Mouse (Mus musculus): ENCODE measurements around the gene Tmed6. TPM values are rescaled to one million over a fixed set of nuclear protein-coding genes. Genes with fewer than 3 reads are reported as not detected.

The Tmed6 gene
- polyA plus RNA-seq, 1 experiment from 2014 or later, result not detected

- DNase-seq (ENCODE audit: low spot score) (no peak), ATAC-seq (replicated peaks; ENCODE audit: low FRiP score) (no peak)
- no peak overlapping the region for H3K9ac ChIP-seq (ENCODE audit: low read length)
Observed at GRCm38 (mm10) chr8:107086018-107086417, 20.6 kb upstream of the Tmed6 start.

GRCm38 (mm10) chr8:107085358-107085757 is 19.9 kb upstream of the Tmed6 start:
- no peak for ATAC-seq (replicated peaks; ENCODE audit: low FRiP score)
- WGBS, result 99% methylated on average over 17 of the region's 17 CpGs
- no peak overlapping the region for H3K27ac ChIP-seq (ENCODE audit: low read depth, low read length)
- H3K36me3 ChIP-seq (ENCODE audit: control insufficient read depth, insufficient read depth, low read length), result peaks cover 9% of the 10 kb centered on the region; the same call in 1 of the 2 replicates
- H3K4me3 ChIP-seq (ENCODE audit: low read depth, low read length), result no peak overlapping the region
- DNase-seq (ENCODE audit: low spot score), result no peak
- no peak overlapping the region for H3K4me2 ChIP-seq (ENCODE audit: low read depth, low read length, severe bottlenecking)
- no peaks in the 10 kb centered on the region for H3K4me1 ChIP-seq (replicated peaks; ENCODE audit: control insufficient read depth, insufficient read depth, low read length)
- H3K9me3 ChIP-seq (ENCODE audit: control insufficient read depth, low read length), result no peaks in the 10 kb centered on the region
- H3K9ac ChIP-seq (ENCODE audit: low read length), result no peak overlapping the region
- H3K27me3 ChIP-seq (ENCODE audit: control insufficient read depth, insufficient read depth, low read length), result no peaks in the 10 kb centered on the region

More at GRCm38 (mm10) chr8:107086018-107086417, 20.6 kb upstream of the Tmed6 start:
- Histone ChIP-seq H3K4me2 (ENCODE audit: low read depth, low read length, severe bottlenecking) (no peak overlapping the region), H3K27ac (ENCODE audit: low read depth, low read length) (no peak overlapping the region), H3K4me1 (replicated peaks; ENCODE audit: control insufficient read depth, insufficient read depth, low read length) (no peaks in the 10 kb centered on the region), H3K9me3 (ENCODE audit: control insufficient read depth, low read length) (no peaks in the 10 kb centered on the region), H3K4me3 (ENCODE audit: low read depth, low read length) (no peak overlapping the region), H3K27me3 (ENCODE audit: control insufficient read depth, insufficient read depth, low read length) (no peaks in the 10 kb centered on the region), H3K36me3 (ENCODE audit: control insufficient read depth, insufficient read depth, low read length) (peaks cover 9% of the 10 kb centered on the region; the same call in 1 of the 2 replicates)
- 98% methylated on average over 5 of the region's 5 CpGs for WGBS

GRCm38 (mm10) chr8:107076239-107076888 is 10.9 kb upstream of the Tmed6 start:
- Histone ChIP-seq H3K36me3 (ENCODE audit: control insufficient read depth, insufficient read depth, low read length) (peaks cover 13% of the 10 kb centered on the region), H3K27me3 (ENCODE audit: control insufficient read depth, insufficient read depth, low read length) (no peaks in the 10 kb centered on the region), H3K4me1 (replicated peaks; ENCODE audit: control insufficient read depth, insufficient read depth, low read length) (no peaks in the 10 kb centered on the region), H3K27ac (ENCODE audit: low read depth, low read length) (no peak overlapping the region), H3K4me2 (ENCODE audit: low read depth, low read length, severe bottlenecking) (no peak overlapping the region), H3K4me3 (ENCODE audit: low read depth, low read length) (no peak overlapping the region), H3K9me3 (ENCODE audit: control insufficient read depth, low read length) (no peaks in the 10 kb centered on the region), H3K9ac (ENCODE audit: low read length) (no peak overlapping the region)
- ATAC-seq (replicated peaks; ENCODE audit: low FRiP score) (no peak), DNase-seq (ENCODE audit: low spot score) (no peak)
- WGBS, result 92% methylated on average over 7 of the region's 7 CpGs

GRCm38 (mm10) chr8:107074128-107074527 is 8.7 kb upstream of the Tmed6 start:
- Histone ChIP-seq H3K9ac (ENCODE audit: low read length) (no peak overlapping the region), H3K4me3 (ENCODE audit: low read depth, low read length) (no peak overlapping the region)
- 86% methylated on average over 1 of the region's 1 CpGs for WGBS

GRCm38 (mm10) chr8:107073706-107074105 is 8.3 kb upstream of the Tmed6 start:
- no peaks in the 10 kb centered on the region for H3K27me3 ChIP-seq (ENCODE audit: control insufficient read depth, insufficient read depth, low read length)
- 86% methylated on average over 4 of the region's 4 CpGs for WGBS
- no peaks in the 10 kb centered on the region for H3K9me3 ChIP-seq (ENCODE audit: control insufficient read depth, low read length)
- H3K4me3 ChIP-seq (ENCODE audit: low read depth, low read length), result no peak overlapping the region
- H3K36me3 ChIP-seq (ENCODE audit: control insufficient read depth, insufficient read depth, low read length), result peaks cover 8% of the 10 kb centered on the region
- H3K27ac ChIP-seq (ENCODE audit: low read depth, low read length), result no peak overlapping the region
- H3K9ac ChIP-seq (ENCODE audit: low read length), result no peak overlapping the region
- H3K4me1 ChIP-seq (replicated peaks; ENCODE audit: control insufficient read depth, insufficient read depth, low read length), result no peaks in the 10 kb centered on the region
- no peak for ATAC-seq (replicated peaks; ENCODE audit: low FRiP score)
- no peak overlapping the region for H3K4me2 ChIP-seq (ENCODE audit: low read depth, low read length, severe bottlenecking)
- no peak for DNase-seq (ENCODE audit: low spot score)

More at GRCm38 (mm10) chr8:107074128-107074527, 8.7 kb upstream of the Tmed6 start:
- no peak for DNase-seq (ENCODE audit: low spot score)
- Histone ChIP-seq H3K27me3 (ENCODE audit: control insufficient read depth, insufficient read depth, low read length) (no peaks in the 10 kb centered on the region), H3K4me1 (replicated peaks; ENCODE audit: control insufficient read depth, insufficient read depth, low read length) (no peaks in the 10 kb centered on the region), H3K27ac (ENCODE audit: low read depth, low read length) (no peak overlapping the region), H3K36me3 (ENCODE audit: control insufficient read depth, insufficient read depth, low read length) (peaks cover 11% of the 10 kb centered on the region), H3K4me2 (ENCODE audit: low read depth, low read length, severe bottlenecking) (no peak overlapping the region), H3K9me3 (ENCODE audit: control insufficient read depth, low read length) (no peaks in the 10 kb centered on the region)
- ATAC-seq (replicated peaks; ENCODE audit: low FRiP score), result no peak

DNA sequence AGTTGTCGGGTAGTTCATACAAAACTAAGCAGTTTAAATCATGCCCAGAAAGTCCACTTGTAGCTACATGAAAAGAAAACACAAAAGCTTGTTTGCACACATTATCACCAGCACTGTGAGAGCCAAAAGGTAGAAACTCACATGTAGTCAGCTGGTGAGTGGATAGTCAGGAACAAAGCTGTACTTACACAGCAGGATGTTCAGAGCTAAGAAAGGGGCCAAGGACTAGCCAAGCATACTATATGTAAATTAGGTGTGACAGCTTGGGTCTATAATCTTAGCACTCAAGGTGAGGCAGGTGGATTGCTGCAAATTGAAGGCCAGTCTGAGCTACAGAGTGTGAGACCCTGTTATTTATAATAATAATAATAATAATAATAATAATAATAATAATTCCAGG is 2.8 kb downstream of the Tmed6 start:
- H3K4me1 ChIP-seq (replicated peaks; ENCODE audit: control insufficient read depth, insufficient read depth, low read length), result peaks cover under 1% of the 10 kb centered on the region; the same call in 1 of the 2 replicates
- no peak overlapping the region for H3K9ac ChIP-seq (ENCODE audit: low read length)
- 90% methylated on average over 1 of the region's 1 CpGs for WGBS
- DNase-seq (ENCODE audit: low spot score), result no peak
- no peak overlapping the region for H3K4me3 ChIP-seq (ENCODE audit: low read depth, low read length)
- ATAC-seq (replicated peaks; ENCODE audit: low FRiP score), result no peak
- no peak overlapping the region for H3K4me2 ChIP-seq (ENCODE audit: low read depth, low read length, severe bottlenecking)
- H3K27ac ChIP-seq (ENCODE audit: low read depth, low read length), result no peak overlapping the region
- no peaks in the 10 kb centered on the region for H3K9me3 ChIP-seq (ENCODE audit: control insufficient read depth, low read length)
- no peaks in the 10 kb centered on the region for H3K36me3 ChIP-seq (ENCODE audit: control insufficient read depth, insufficient read depth, low read length)
- H3K27me3 ChIP-seq (ENCODE audit: control insufficient read depth, insufficient read depth, low read length), result no peaks in the 10 kb centered on the region

GRCm38 (mm10) chr8:107056973-107057369 is 8.5 kb downstream of the Tmed6 start:
- H3K4me1 ChIP-seq (replicated peaks; ENCODE audit: control insufficient read depth, insufficient read depth, low read length), result peaks cover 5% of the 10 kb centered on the region; the same call in 1 of the 2 replicates
- H3K27ac ChIP-seq (ENCODE audit: low read depth, low read length), result no peak overlapping the region
- no peaks in the 10 kb centered on the region for H3K9me3 ChIP-seq (ENCODE audit: control insufficient read depth, low read length)
- no peaks in the 10 kb centered on the region for H3K27me3 ChIP-seq (ENCODE audit: control insufficient read depth, insufficient read depth, low read length)
- peak overlapping the region; percentile 99 for H3K4me3 ChIP-seq (ENCODE audit: low read depth, low read length)
- H3K4me2 ChIP-seq (ENCODE audit: low read depth, low read length, severe bottlenecking), result peak overlapping the region; percentile 92
- no peak for DNase-seq (ENCODE audit: low spot score)
- ATAC-seq (replicated peaks; ENCODE audit: low FRiP score), result peak; percentile 77; the same call in 1 of the 2 replicates
- H3K36me3 ChIP-seq (ENCODE audit: control insufficient read depth, insufficient read depth, low read length), result peaks cover 15% of the 10 kb centered on the region; the same call in 1 of the 2 replicates
- WGBS, result 2% methylated on average over 33 of the region's 33 CpGs
- H3K9ac ChIP-seq (ENCODE audit: low read length), result peak overlapping the region; percentile 71

- Histone ChIP-seq H3K9ac (ENCODE audit: low read length) (peak within 1 kb of the TSS; percentile 83), H3K27ac (ENCODE audit: low read depth, low read length) (0 out of 2 replicates have a peak within 1 kb of the TSS, but pooled peaks have one; percentile 18), H3K27me3 (ENCODE audit: control insufficient read depth, insufficient read depth, low read length) (no peaks in the 10 kb centered on the region), H3K9me3 (ENCODE audit: control insufficient read depth, low read length) (no peaks in the 10 kb centered on the region), H3K4me3 (ENCODE audit: low read depth, low read length) (peak within 1 kb of the TSS; percentile 99), H3K4me2 (ENCODE audit: low read depth, low read length, severe bottlenecking) (peak within 1 kb of the TSS; percentile 92), H3K4me1 (replicated peaks; ENCODE audit: control insufficient read depth, insufficient read depth, low read length) (peaks cover 5% of the 10 kb centered on the region; the same call in 1 of the 2 replicates), H3K36me3 (ENCODE audit: control insufficient read depth, insufficient read depth, low read length) (peaks cover 17% of the 10 kb centered on the region; the same call in 1 of the 2 replicates)
- ATAC-seq (replicated peaks; ENCODE audit: low FRiP score), result peak; percentile 94
- DNase-seq (ENCODE audit: low spot score), result peak; percentile 97
- under 1% methylated on average over 88 of the region's 88 CpGs for WGBS
Observed at GRCm38 (mm10) chr8:107056076-107056972, 9.1 kb downstream of the Tmed6 start, which contains the start of the genes Cog8 and Nip7. TSS of gene Cog8 (minus strand) at chr8:107056689. TSS of gene Nip7 (plus strand) at chr8:107056877.
